Mouse (Mus musculus) myocyte (in vitro differentiated cells): ENCODE measurements around the gene Dock4. TPM values are rescaled to one million over a fixed set of nuclear protein-coding genes. Genes with fewer than 3 reads are reported as not detected.

Experiments used
- H3K27me3 ChIP-seq: one replicate; pipeline ENCODE4 v1.6.1; 2011; ENCODE audit not compliant: control insufficient read depth, insufficient read depth, insufficient read length
- H3K36me3 ChIP-seq: one replicate; pipeline ENCODE4 v1.6.1; 2011; ENCODE audit not compliant: control insufficient read depth, insufficient read depth
- H3K4me2 ChIP-seq: one replicate; pipeline ENCODE4 v1.6.1; 2011; ENCODE audit warnings: low read depth, control low read depth
- H3K4me3 ChIP-seq: one replicate; pipeline ENCODE4 v1.5.1; 2011; ENCODE audit warnings: mild to moderate bottlenecking, control low read depth, moderate library complexity
- H3K79me2 ChIP-seq: one replicate; pipeline ENCODE4 v1.6.1; 2011; ENCODE audit not compliant: control insufficient read depth, insufficient read depth
- H3ac ChIP-seq: one replicate; pipeline ENCODE4 v1.6.1; 2011; ENCODE audit not compliant: control insufficient read depth, insufficient read length
- CEBPB ChIP-seq: IDR thresholded peaks from 2 replicates; pipeline ENCODE4 v1.6.1; 2011; ENCODE audit warnings: mild to moderate bottlenecking, moderate library complexity; ENCODE audit not compliant: poor library complexity, insufficient read depth, severe bottlenecking
- E2F4 ChIP-seq: IDR thresholded peaks from one replicate; pipeline ENCODE4 v1.6.1; 2011; ENCODE audit warnings: mild to moderate bottlenecking, control low read depth, moderate library complexity; ENCODE audit not compliant: insufficient read depth
- MAX ChIP-seq: IDR thresholded peaks from one replicate; pipeline ENCODE4 v1.6.1; 2011; ENCODE audit warnings: low read depth, mild to moderate bottlenecking, control low read depth
- MYOD1 ChIP-seq, 3 experiments: IDR thresholded peaks; one replicate each; pipeline ENCODE4 v1.6.1; 2011; ENCODE audit warnings: control low read depth in 2 of 3, low read depth in 2 of 3, mild to moderate bottlenecking in 2 of 3, moderate library complexity in 1 of 3; ENCODE audit not compliant: insufficient read length in 2 of 3, control insufficient read depth in 1 of 3
- MYOG ChIP-seq, 3 experiments: IDR thresholded peaks; one replicate each; pipeline ENCODE4 v1.6.1; 2011; ENCODE audit warnings: control low read depth in 2 of 3, low read depth in 2 of 3, mild to moderate bottlenecking in 2 of 3; ENCODE audit not compliant: insufficient read length in 2 of 3, control insufficient read depth in 1 of 3, insufficient read depth in 1 of 3
- POLR2A ChIP-seq: IDR thresholded peaks from one replicate; pipeline ENCODE4 v1.6.1; 2011; ENCODE audit warnings: low read depth, mild to moderate bottlenecking, control low read depth, moderate library complexity; ENCODE audit not compliant: insufficient read length
- POLR2AphosphoS2 ChIP-seq: IDR thresholded peaks from one replicate; pipeline ENCODE4 v1.6.1; 2011; ENCODE audit warnings: low read depth, control low read depth; ENCODE audit not compliant: insufficient read length
- REST ChIP-seq: IDR thresholded peaks from one replicate; pipeline ENCODE4 v1.6.1; 2011; ENCODE audit warnings: mild to moderate bottlenecking, control low read depth, moderate library complexity; ENCODE audit not compliant: insufficient read depth, insufficient read length
- SRF ChIP-seq: IDR thresholded peaks from one replicate; pipeline ENCODE4 v1.6.1; 2011; ENCODE audit warnings: low read depth; ENCODE audit not compliant: control insufficient read depth, insufficient read length
- TCF12 ChIP-seq: IDR thresholded peaks from one replicate; pipeline ENCODE4 v1.6.1; 2011; ENCODE audit warnings: mild to moderate bottlenecking, control low read depth; ENCODE audit not compliant: poor library complexity, insufficient read depth, severe bottlenecking
- TCF3 ChIP-seq: IDR thresholded peaks from one replicate; pipeline ENCODE4 v1.6.1; 2011; ENCODE audit warnings: low read depth, control low read depth; ENCODE audit not compliant: insufficient read length
- USF1 ChIP-seq: IDR thresholded peaks from one replicate; pipeline ENCODE4 v1.6.1; 2011; ENCODE audit warnings: low read depth, mild to moderate bottlenecking, control low read depth, moderate library complexity
- polyA plus RNA-seq: library from polyadenylated mRNA; unstranded; fragments of >200 nt; fragmentation: generic; extraction: Trizol; gene quantifications from one replicate; pipeline ENCODE4 v1.2.1, GENCODE M21; 2012; ENCODE audit warnings: missing spikeins

Gene Dock4
- polyA plus RNA-seq, 1 experiment, result 0.73 TPM

DNA sequence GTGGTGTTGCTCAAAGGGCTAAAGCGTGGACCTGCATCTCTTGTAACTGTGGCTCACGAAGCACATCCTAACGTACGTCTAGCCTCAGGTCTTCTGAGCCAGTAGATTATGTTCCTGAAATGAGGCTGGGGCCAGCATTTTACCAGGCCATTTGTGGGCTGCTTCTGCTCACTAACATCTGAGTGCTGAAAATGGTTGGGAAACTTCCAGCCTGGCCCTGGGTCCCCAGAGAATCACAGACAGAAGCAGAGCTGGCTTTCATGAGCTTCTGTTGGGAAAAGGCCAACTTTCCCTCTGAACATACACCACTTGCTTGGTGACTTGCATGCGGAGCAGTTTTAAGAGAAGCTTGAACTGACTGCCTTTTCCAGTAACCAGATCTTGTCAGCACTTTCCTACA is 393.2 kb downstream of the Dock4 start:
- Histone ChIP-seq H3K27me3 (no peaks in the 10 kb centered on the region), H3K36me3 (no peaks in the 10 kb centered on the region), H3K79me2 (no peaks in the 10 kb centered on the region), H3ac (no peak overlapping the region), H3K4me3 (no peak overlapping the region), H3K4me2 (no peak overlapping the region)
- TF ChIP-seq MYOG (IDR thresholded peaks at IDR 0.05; ENCODE audit: control insufficient read depth in 1 of 3, insufficient read depth in 1 of 3, insufficient read length in 2 of 3, low read depth in 2 of 3) (no peak), POLR2A (no peak), MAX (no peak), MYOD1 (IDR thresholded peaks at IDR 0.05; ENCODE audit: control insufficient read depth in 1 of 3, insufficient read length in 2 of 3, low read depth in 2 of 3) (no peak), SRF (no peak), CEBPB (no peak), USF1 (no peak), TCF3 (no peak), POLR2AphosphoS2 (no peak), REST (no peak), TCF12 (no peak), E2F4 (no peak)

- Histone ChIP-seq H3K36me3 (no peaks in the 10 kb centered on the region), H3ac (no peak overlapping the region), H3K27me3 (no peaks in the 10 kb centered on the region), H3K4me3 (no peak overlapping the region), H3K4me2 (no peak overlapping the region), H3K79me2 (no peaks in the 10 kb centered on the region)
- no peak for TF ChIP-seq TCF12
- no peak for TF ChIP-seq REST
- TF ChIP-seq MYOD1 (IDR thresholded peaks at IDR 0.05; ENCODE audit: control insufficient read depth in 1 of 3, insufficient read length in 2 of 3, low read depth in 2 of 3), result no peak
- no peak for TF ChIP-seq SRF
- TF ChIP-seq USF1, result no peak
- TF ChIP-seq CEBPB, result no peak
- no peak for TF ChIP-seq E2F4
- no peak for TF ChIP-seq POLR2A
- no peak for TF ChIP-seq MYOG (IDR thresholded peaks at IDR 0.05; ENCODE audit: control insufficient read depth in 1 of 3, insufficient read depth in 1 of 3, insufficient read length in 2 of 3, low read depth in 2 of 3)
- TF ChIP-seq POLR2AphosphoS2, result no peak
- no peak for TF ChIP-seq MAX
- TF ChIP-seq TCF3, result no peak
Observed at GRCm38 (mm10) chr12:40839817-40840216, 394.1 kb downstream of the Dock4 start.

DNA sequence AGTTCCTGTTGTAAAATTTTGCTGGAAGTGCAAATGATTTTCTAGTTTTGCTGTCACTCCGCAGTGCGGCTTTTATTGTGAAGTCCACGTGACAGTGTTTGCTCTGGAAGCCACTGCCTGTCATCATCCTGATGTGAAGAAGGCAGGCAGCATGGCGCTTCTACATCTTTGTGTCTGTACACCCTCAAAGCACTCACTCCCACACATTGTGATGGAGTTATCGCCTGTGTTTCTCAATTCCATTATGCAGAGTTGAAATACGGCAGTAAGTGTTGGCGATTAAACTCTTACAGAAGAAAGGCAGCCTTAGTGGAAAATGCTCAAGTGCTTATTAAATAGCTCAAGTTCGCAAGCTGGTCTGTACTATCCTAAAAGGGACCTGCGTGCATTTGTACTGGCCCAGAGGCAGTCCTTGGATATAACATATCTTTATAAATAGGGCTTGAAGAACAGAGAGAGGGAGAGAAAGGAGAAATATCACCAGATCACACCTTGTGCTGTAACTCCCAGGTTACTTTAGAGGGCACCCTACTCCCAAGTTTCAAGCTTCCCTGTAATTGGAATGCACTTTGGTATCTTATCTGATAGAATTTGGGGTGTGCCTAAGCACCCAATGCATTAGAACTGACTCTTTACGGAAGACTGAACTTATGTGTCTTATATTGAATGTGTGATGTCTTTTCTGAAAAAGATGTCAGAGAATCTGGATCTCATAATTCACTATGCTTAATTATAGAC is 396.7 kb downstream of the Dock4 start:
- no peaks in the 10 kb centered on the region for H3K36me3 ChIP-seq
- TF ChIP-seq SRF (no peak), POLR2A (no peak), POLR2AphosphoS2 (no peak), MYOD1 (IDR thresholded peaks at IDR 0.05; ENCODE audit: control insufficient read depth in 1 of 3, insufficient read length in 2 of 3, low read depth in 2 of 3) (no peak), MYOG (IDR thresholded peaks at IDR 0.05; ENCODE audit: control insufficient read depth in 1 of 3, insufficient read depth in 1 of 3, insufficient read length in 2 of 3, low read depth in 2 of 3) (no peak), TCF12 (no peak), TCF3 (no peak), E2F4 (no peak)
- H3K4me2 ChIP-seq, result no peak overlapping the region
- no peak overlapping the region for H3ac ChIP-seq
- H3K4me3 ChIP-seq, result no peak overlapping the region
- no peaks in the 10 kb centered on the region for H3K27me3 ChIP-seq
- no peaks in the 10 kb centered on the region for H3K79me2 ChIP-seq

DNA sequence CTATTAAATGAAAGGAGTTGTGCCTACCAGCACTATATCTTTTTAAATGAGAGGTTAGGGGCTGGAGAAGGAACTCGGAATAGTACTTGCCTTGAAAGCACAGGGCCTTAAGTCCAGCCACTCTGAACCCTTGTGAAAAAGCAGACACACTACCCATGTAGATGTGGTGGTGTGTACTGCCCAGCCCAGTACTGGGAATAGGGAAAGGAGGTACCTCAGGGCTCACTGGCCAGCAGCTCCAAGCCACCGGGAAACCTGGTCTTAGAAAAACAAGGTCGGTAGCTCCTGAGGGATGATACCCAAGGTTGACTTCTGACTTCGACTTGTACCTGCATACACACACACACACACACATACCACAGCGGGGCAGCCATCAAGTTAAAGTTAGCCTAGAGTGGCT is 397.2 kb downstream of the Dock4 start:
- Histone ChIP-seq H3K4me2 (no peak overlapping the region), H3K4me3 (no peak overlapping the region), H3K36me3 (no peaks in the 10 kb centered on the region), H3K27me3 (no peaks in the 10 kb centered on the region), H3K79me2 (no peaks in the 10 kb centered on the region), H3ac (no peak overlapping the region)
- TF ChIP-seq TCF12, result no peak

- Histone ChIP-seq H3ac (no peak overlapping the region), H3K4me2 (no peak overlapping the region), H3K4me3 (no peak overlapping the region), H3K79me2 (no peaks in the 10 kb centered on the region), H3K36me3 (no peaks in the 10 kb centered on the region), H3K27me3 (no peaks in the 10 kb centered on the region)
- no peak for TF ChIP-seq TCF12
- TF ChIP-seq SRF, result no peak
- no peak for TF ChIP-seq TCF3
- no peak for TF ChIP-seq CEBPB
- no peak for TF ChIP-seq USF1
- TF ChIP-seq POLR2AphosphoS2, result no peak
- TF ChIP-seq MYOD1 (IDR thresholded peaks at IDR 0.05; ENCODE audit: control insufficient read depth in 1 of 3, insufficient read length in 2 of 3, low read depth in 2 of 3), result no peak
- TF ChIP-seq MAX, result no peak
Observed at GRCm38 (mm10) chr12:40843474-40844080, 397.8 kb downstream of the Dock4 start.
